Mouse (Mus musculus): ENCODE measurements at regions not wholly inside any gene's neighbourhood (a gene's known extent, or its start where the extent isn't known, plus 50 kb on each side); places are given as distances from the start of the nearest gene placed in this dataset.

GRCm38 (mm10) chr2:12614345-12614744 lies 195.1 kb upstream of the Mindy3 start:
- Histone ChIP-seq H3K4me1 (replicated peaks; ENCODE audit: low read depth, low read length) (no peaks in the 10 kb centered on the region), H3K36me3 (ENCODE audit: insufficient read depth, low read length) (no peaks in the 10 kb centered on the region), H3K9me3 (ENCODE audit: low read length) (0 out of 2 replicates have a peak, but pooled peaks cover 5% of the 10 kb centered on the region), H3K4me3 (replicated peaks; ENCODE audit: low read length) (no peak overlapping the region), H3K27me3 (ENCODE audit: insufficient read depth, low read length) (no peaks in the 10 kb centered on the region)
- TF ChIP-seq CTCF (conservative IDR thresholded peaks at IDR 0.05; ENCODE audit: low read length) (no peak), NANOG (IDR thresholded peaks at IDR 0.05; ENCODE audit: borderline replicate concordance, low read length) (no peak), POU5F1 (IDR thresholded peaks at IDR 0.05; ENCODE audit: borderline replicate concordance, low read length) (no peak)

GRCm38 (mm10) chr2:12613858-12614257 lies 194.6 kb upstream of the Mindy3 start:
- H3K4me1 ChIP-seq (replicated peaks; ENCODE audit: low read depth, low read length), result no peaks in the 10 kb centered on the region

GRCm38 (mm10) chr2:12582566-12582965 lies 163.3 kb upstream of the Mindy3 start:
- H3K27me3 ChIP-seq (ENCODE audit: insufficient read depth, low read length), result no peaks in the 10 kb centered on the region
- no peaks in the 10 kb centered on the region for H3K36me3 ChIP-seq (ENCODE audit: insufficient read depth, low read length)
- H3K4me1 ChIP-seq (replicated peaks; ENCODE audit: low read depth, low read length), result no peaks in the 10 kb centered on the region
- no peak overlapping the region for H3K4me3 ChIP-seq (replicated peaks; ENCODE audit: low read length)
- TF ChIP-seq CTCF (conservative IDR thresholded peaks at IDR 0.05; ENCODE audit: low read length) (no peak), POU5F1 (IDR thresholded peaks at IDR 0.05; ENCODE audit: borderline replicate concordance, low read length) (no peak), NANOG (IDR thresholded peaks at IDR 0.05; ENCODE audit: borderline replicate concordance, low read length) (no peak)
- no peaks in the 10 kb centered on the region for H3K9me3 ChIP-seq (ENCODE audit: low read length)

More at GRCm38 (mm10) chr2:12613858-12614257, 194.6 kb upstream of the Mindy3 start:
- Histone ChIP-seq H3K4me3 (replicated peaks; ENCODE audit: low read length) (no peak overlapping the region), H3K27me3 (ENCODE audit: insufficient read depth, low read length) (no peaks in the 10 kb centered on the region), H3K36me3 (ENCODE audit: insufficient read depth, low read length) (no peaks in the 10 kb centered on the region), H3K9me3 (ENCODE audit: low read length) (peaks cover 9% of the 10 kb centered on the region)
- no peak for TF ChIP-seq NANOG (IDR thresholded peaks at IDR 0.05; ENCODE audit: borderline replicate concordance, low read length)
- no peak for TF ChIP-seq POU5F1 (IDR thresholded peaks at IDR 0.05; ENCODE audit: borderline replicate concordance, low read length)

- TF ChIP-seq NANOG (IDR thresholded peaks at IDR 0.05; ENCODE audit: borderline replicate concordance, low read length), result no peak; the same call in 1 of the 2 replicates
- no peak for TF ChIP-seq CTCF (conservative IDR thresholded peaks at IDR 0.05; ENCODE audit: low read length)
- no peak for TF ChIP-seq POU5F1 (IDR thresholded peaks at IDR 0.05; ENCODE audit: borderline replicate concordance, low read length)
- Histone ChIP-seq H3K9me3 (ENCODE audit: low read length) (peaks cover 12% of the 10 kb centered on the region), H3K36me3 (ENCODE audit: insufficient read depth, low read length) (no peaks in the 10 kb centered on the region), H3K27me3 (ENCODE audit: insufficient read depth, low read length) (no peaks in the 10 kb centered on the region), H3K4me1 (replicated peaks; ENCODE audit: low read depth, low read length) (peaks cover 7% of the 10 kb centered on the region), H3K4me3 (replicated peaks; ENCODE audit: low read length) (no peak overlapping the region)
Observed at GRCm38 (mm10) chr2:12557736-12558135, 138.5 kb upstream of the Mindy3 start.

- TF ChIP-seq CTCF (conservative IDR thresholded peaks at IDR 0.05; ENCODE audit: low read length), result no peak
- no peak for TF ChIP-seq POU5F1 (IDR thresholded peaks at IDR 0.05; ENCODE audit: borderline replicate concordance, low read length)
- no peak for TF ChIP-seq NANOG (IDR thresholded peaks at IDR 0.05; ENCODE audit: borderline replicate concordance, low read length)
- no peaks in the 10 kb centered on the region for H3K27me3 ChIP-seq (ENCODE audit: insufficient read depth, low read length)
- no peaks in the 10 kb centered on the region for H3K9me3 ChIP-seq (ENCODE audit: low read length)
- H3K4me1 ChIP-seq (replicated peaks; ENCODE audit: low read depth, low read length), result no peaks in the 10 kb centered on the region
- no peak overlapping the region for H3K4me3 ChIP-seq (replicated peaks; ENCODE audit: low read length)
- no peaks in the 10 kb centered on the region for H3K36me3 ChIP-seq (ENCODE audit: insufficient read depth, low read length)
Observed at GRCm38 (mm10) chr2:12522411-12522810, 103.1 kb upstream of the Mindy3 start.

GRCm38 (mm10) chr2:12521744-12522143 lies 102.5 kb upstream of the Mindy3 start:
- Histone ChIP-seq H3K4me3 (replicated peaks; ENCODE audit: low read length) (no peak overlapping the region), H3K27me3 (ENCODE audit: insufficient read depth, low read length) (no peaks in the 10 kb centered on the region), H3K4me1 (replicated peaks; ENCODE audit: low read depth, low read length) (no peaks in the 10 kb centered on the region), H3K36me3 (ENCODE audit: insufficient read depth, low read length) (no peaks in the 10 kb centered on the region), H3K9me3 (ENCODE audit: low read length) (no peaks in the 10 kb centered on the region)
- TF ChIP-seq CTCF (conservative IDR thresholded peaks at IDR 0.05; ENCODE audit: low read length), result no peak
- TF ChIP-seq POU5F1 (IDR thresholded peaks at IDR 0.05; ENCODE audit: borderline replicate concordance, low read length), result no peak
- no peak for TF ChIP-seq NANOG (IDR thresholded peaks at IDR 0.05; ENCODE audit: borderline replicate concordance, low read length)

GRCm38 (mm10) chr2:12492369-12492768 lies 73.1 kb upstream of the Mindy3 start:
- TF ChIP-seq CTCF (conservative IDR thresholded peaks at IDR 0.05; ENCODE audit: low read length) (peak; percentile 57), NANOG (IDR thresholded peaks at IDR 0.05; ENCODE audit: borderline replicate concordance, low read length) (no peak)
- no peaks in the 10 kb centered on the region for H3K36me3 ChIP-seq (ENCODE audit: insufficient read depth, low read length)
- no peaks in the 10 kb centered on the region for H3K27me3 ChIP-seq (ENCODE audit: insufficient read depth, low read length)
- no peak overlapping the region for H3K4me3 ChIP-seq (replicated peaks; ENCODE audit: low read length)
- no peaks in the 10 kb centered on the region for H3K4me1 ChIP-seq (replicated peaks; ENCODE audit: low read depth, low read length)
- H3K9me3 ChIP-seq (ENCODE audit: low read length), result peaks cover 22% of the 10 kb centered on the region

GRCm38 (mm10) chr2:12469440-12470339 lies 50.4 kb upstream of the Mindy3 start:
- H3K4me3 ChIP-seq (replicated peaks; ENCODE audit: low read length), result no peak overlapping the region
- peaks cover 23% of the 10 kb centered on the region for H3K9me3 ChIP-seq (ENCODE audit: low read length)
- H3K36me3 ChIP-seq (ENCODE audit: insufficient read depth, low read length), result no peaks in the 10 kb centered on the region
- TF ChIP-seq NANOG (IDR thresholded peaks at IDR 0.05; ENCODE audit: borderline replicate concordance, low read length) (no peak), POU5F1 (IDR thresholded peaks at IDR 0.05; ENCODE audit: borderline replicate concordance, low read length) (no peak), CTCF (conservative IDR thresholded peaks at IDR 0.05; ENCODE audit: low read length) (no peak)
- no peaks in the 10 kb centered on the region for H3K4me1 ChIP-seq (replicated peaks; ENCODE audit: low read depth, low read length)
- no peaks in the 10 kb centered on the region for H3K27me3 ChIP-seq (ENCODE audit: insufficient read depth, low read length)
